Mouse (Mus musculus) limb, embryonic 15.5 days (tissue): ENCODE data around the gene Hpdl. TPM values are rescaled to one million over a fixed set of nuclear protein-coding genes. Genes with fewer than 3 reads are reported as not detected.

ENCODE experiments used
- ATAC-seq: fragments of 200-750 bp; cut with Nextera tagmentation; 2 replicates; pipeline ENCODE4 v1.8.0; 2017; ENCODE audit warnings: low read depth, moderate TSS enrichment; ENCODE audit not compliant: insufficient number of reproducible peaks, low FRiP score, low TSS enrichment
- H3K27ac ChIP-seq: fragments of 300-500 bp; sonication (generic); 2 replicates; pipeline ENCODE4 v1.5.1; 2015; ENCODE audit warnings: moderate library complexity, mild to moderate bottlenecking, inconsistent platforms
- H3K27me3 ChIP-seq: fragments of 300-500 bp; sonication (generic); 2 replicates; pipeline ENCODE4 v1.6.1; 2015; ENCODE audit warnings: inconsistent platforms
- H3K36me3 ChIP-seq: fragments of 300-500 bp; sonication (generic); 2 replicates; pipeline ENCODE4 v1.6.1; 2015; ENCODE audit warnings: inconsistent platforms
- H3K4me1 ChIP-seq: fragments of 300-500 bp; sonication (generic); 2 replicates; pipeline ENCODE4 v1.6.1; 2015; ENCODE audit warnings: inconsistent platforms
- H3K4me2 ChIP-seq: fragments of 300-500 bp; sonication (generic); 2 replicates; pipeline ENCODE4 v1.6.1; 2015; ENCODE audit warnings: mild to moderate bottlenecking, inconsistent platforms
- H3K4me3 ChIP-seq: fragments of 300-500 bp; sonication (generic); 2 replicates; pipeline ENCODE4 v1.5.1; 2015; ENCODE audit warnings: mild to moderate bottlenecking, inconsistent platforms
- H3K9ac ChIP-seq: fragments of 300-500 bp; sonication (generic); 2 replicates; pipeline ENCODE4 v1.6.1; 2015; ENCODE audit warnings: inconsistent platforms
- H3K9me3 ChIP-seq: fragments of 300-500 bp; sonication (generic); 2 replicates; pipeline ENCODE4 v1.6.1; 2016; ENCODE audit warnings: inconsistent platforms
- WGBS: fragments of 180-500 bp; shearing (Covaris S2); methylation state at CpG from one replicate; pipeline ENCODE4 v1.1.7; 2015; 5-methylcytosine and 5-hydroxymethylcytosine counted together
- polyA plus RNA-seq: library from polyadenylated mRNA; unstranded; fragments of >200 nt; fragmentation: Nextera tagmentation; extraction: Ambion mirVana; gene quantifications from 2 replicates; pipeline ENCODE4 v1.2.1, GENCODE M21; 2015

Gene Hpdl
- polyA plus RNA-seq, 1 experiment from 2014 or later: 0.68 TPM

GRCm38 (mm10) chr4:116827819-116828218 lies 6.3 kb upstream of the Hpdl start:
- no peaks in the 10 kb centered on the region for H3K36me3 ChIP-seq
- 1% methylated on average over 4 of the region's 4 CpGs for WGBS
- no peak overlapping the region for H3K4me2 ChIP-seq
- no peaks in the 10 kb centered on the region for H3K27me3 ChIP-seq
- ATAC-seq: no peak
- no peak overlapping the region for H3K9ac ChIP-seq
- no peaks in the 10 kb centered on the region for H3K9me3 ChIP-seq
- no peak overlapping the region for H3K4me3 ChIP-seq
- H3K4me1 ChIP-seq: peaks cover 6% of the 10 kb centered on the region
- no peak overlapping the region for H3K27ac ChIP-seq

- Histone ChIP-seq H3K4me2 (peak overlapping the region; percentile 70), H3K4me3 (peak overlapping the region; percentile 61), H3K27me3 (peaks cover 18% of the 10 kb centered on the region), H3K9ac (peak overlapping the region; percentile 54), H3K4me1 (peaks cover 13% of the 10 kb centered on the region), H3K27ac (peak overlapping the region; percentile 77), H3K9me3 (no peaks in the 10 kb centered on the region), H3K36me3 (no peaks in the 10 kb centered on the region)
- ATAC-seq: 0 out of 2 replicates have a peak, but pooled peaks have one; percentile 9
- 1% methylated on average over 29 of the region's 29 CpGs for WGBS
Measured at GRCm38 (mm10) chr4:116824541-116825004, 3.1 kb upstream of the Hpdl start.

GRCm38 (mm10) chr4:116820902-116821693 lies 409 bp downstream of the Hpdl start:
- peaks cover 20% of the 10 kb centered on the region for H3K27me3 ChIP-seq
- 0 out of 2 replicates have a peak, but pooled peaks have one; percentile 60 for ATAC-seq
- H3K9ac ChIP-seq: peak overlapping the region; percentile 23; the same call in 1 of the 2 replicates
- peak overlapping the region; percentile 77 for H3K4me2 ChIP-seq
- H3K36me3 ChIP-seq: peaks cover 13% of the 10 kb centered on the region; the same call in 1 of the 2 replicates
- H3K27ac ChIP-seq: no peak overlapping the region
- H3K9me3 ChIP-seq: no peaks in the 10 kb centered on the region
- H3K4me1 ChIP-seq: peaks cover 13% of the 10 kb centered on the region
- WGBS: under 1% methylated on average over 51 of the region's 51 CpGs
- peak overlapping the region; percentile 55 for H3K4me3 ChIP-seq

- WGBS: 21% methylated on average over 32 of the region's 32 CpGs
- ATAC-seq: no peak
- H3K27ac ChIP-seq: no peak overlapping the region
- no peaks in the 10 kb centered on the region for H3K9me3 ChIP-seq
- H3K27me3 ChIP-seq: peaks cover 20% of the 10 kb centered on the region
- peak overlapping the region; percentile 55 for H3K4me3 ChIP-seq
- H3K4me1 ChIP-seq: peaks cover 10% of the 10 kb centered on the region
- H3K36me3 ChIP-seq: peaks cover 13% of the 10 kb centered on the region; the same call in 1 of the 2 replicates
- H3K4me2 ChIP-seq: peak overlapping the region; percentile 77
- H3K9ac ChIP-seq: no peak overlapping the region
Measured at GRCm38 (mm10) chr4:116819968-116820901, 1.3 kb downstream of the Hpdl start.

- Histone ChIP-seq H3K4me2 (no peak overlapping the region), H3K36me3 (peaks cover 13% of the 10 kb centered on the region; the same call in 1 of the 2 replicates), H3K27ac (no peak overlapping the region), H3K4me3 (no peak overlapping the region), H3K27me3 (peaks cover 20% of the 10 kb centered on the region), H3K9ac (no peak overlapping the region), H3K9me3 (no peaks in the 10 kb centered on the region), H3K4me1 (peaks cover 8% of the 10 kb centered on the region)
- no peak for ATAC-seq
- 92% methylated on average over 6 of the region's 6 CpGs for WGBS
Measured at GRCm38 (mm10) chr4:116817486-116817885, 4.0 kb downstream of the Hpdl start.

GRCm38 (mm10) chr4:116815276-116815675 lies 6.2 kb downstream of the Hpdl start:
- H3K4me1 ChIP-seq: peaks cover under 1% of the 10 kb centered on the region
- peaks cover 9% of the 10 kb centered on the region for H3K27me3 ChIP-seq
- H3K4me2 ChIP-seq: no peak overlapping the region
- no peak overlapping the region for H3K27ac ChIP-seq
- H3K9me3 ChIP-seq: no peaks in the 10 kb centered on the region
- H3K9ac ChIP-seq: no peak overlapping the region
- H3K36me3 ChIP-seq: peaks cover 13% of the 10 kb centered on the region
- H3K4me3 ChIP-seq: no peak overlapping the region
- 79% methylated on average over 5 of the region's 5 CpGs for WGBS
- ATAC-seq: no peak

GRCm38 (mm10) chr4:116811012-116811411 lies 10.5 kb downstream of the Hpdl start:
- no peak for ATAC-seq
- 72% methylated on average over 3 of the region's 3 CpGs for WGBS
- no peaks in the 10 kb centered on the region; the same call in none of the 2 replicates for H3K36me3 ChIP-seq

GRCm38 (mm10) chr4:116807197-116808129 lies 14.0 kb downstream of the Hpdl start, which contains the start of the genes Toe1 and Mutyh:
TSS of gene Toe1 (minus strand) at chr4:116807640.
TSS of gene Mutyh (plus strand) at chr4:116807723.
- ATAC-seq: peak; percentile 98
- WGBS: under 1% methylated on average over 58 of the region's 58 CpGs
- H3K36me3 ChIP-seq: peaks cover 31% of the 10 kb centered on the region
- no peaks in the 10 kb centered on the region for H3K9me3 ChIP-seq
- H3K27me3 ChIP-seq: no peaks in the 10 kb centered on the region
- peak within 1 kb of the TSS; percentile 93 for H3K27ac ChIP-seq
- peak within 1 kb of the TSS; percentile 61 for H3K4me2 ChIP-seq
- H3K9ac ChIP-seq: peak within 1 kb of the TSS; percentile 75
- peak within 1 kb of the TSS; percentile 83 for H3K4me3 ChIP-seq
- peaks cover 10% of the 10 kb centered on the region for H3K4me1 ChIP-seq

More at GRCm38 (mm10) chr4:116811012-116811411, 10.5 kb downstream of the Hpdl start:
- H3K9me3 ChIP-seq: no peaks in the 10 kb centered on the region
- H3K27ac ChIP-seq: no peak overlapping the region
- H3K27me3 ChIP-seq: no peaks in the 10 kb centered on the region
- H3K4me2 ChIP-seq: no peak overlapping the region
- peaks cover 10% of the 10 kb centered on the region for H3K4me1 ChIP-seq
- H3K9ac ChIP-seq: no peak overlapping the region
- H3K4me3 ChIP-seq: no peak overlapping the region

GRCm38 (mm10) chr4:116799901-116800300 lies 21.6 kb downstream of the Hpdl start:
- Histone ChIP-seq H3K4me3 (no peak overlapping the region), H3K4me2 (no peak overlapping the region), H3K9ac (no peak overlapping the region), H3K9me3 (no peaks in the 10 kb centered on the region), H3K36me3 (peaks cover 37% of the 10 kb centered on the region), H3K27ac (no peak overlapping the region), H3K4me1 (no peaks in the 10 kb centered on the region), H3K27me3 (no peaks in the 10 kb centered on the region)
- ATAC-seq: no peak
- 40% methylated on average over 5 of the region's 5 CpGs for WGBS

GRCm38 (mm10) chr4:116796442-116797110 lies 24.9 kb downstream of the Hpdl start:
- no peak overlapping the region for H3K4me2 ChIP-seq
- H3K9ac ChIP-seq: no peak overlapping the region
- H3K27ac ChIP-seq: 0 out of 2 replicates have a peak overlapping the region, but pooled peaks have one; percentile 0
- no peak overlapping the region for H3K4me3 ChIP-seq
- peak; percentile 52; the same call in 1 of the 2 replicates for ATAC-seq
- WGBS: 54% methylated on average over 1 of the region's 1 CpGs
- H3K36me3 ChIP-seq: peaks cover 8% of the 10 kb centered on the region; the same call in 1 of the 2 replicates
- H3K4me1 ChIP-seq: no peaks in the 10 kb centered on the region
- no peaks in the 10 kb centered on the region for H3K9me3 ChIP-seq
- H3K27me3 ChIP-seq: no peaks in the 10 kb centered on the region
